Mouse (Mus musculus) liver, adult 2 months (tissue): ENCODE measurements around the gene Ppp1r10. TPM values are rescaled to one million over a fixed set of nuclear protein-coding genes. Genes with fewer than 3 reads are reported as not detected.

Experiments
- DNase-seq: peaks from one replicate; pipeline ENCODE4 v3.0.0-alpha.2; 2011; ENCODE audit warnings: low read depth, low spot score; ENCODE audit errors: extremely low read depth
- H3K27ac ChIP-seq: fragments of 200-500 bp; replicated peaks from 2 replicates; pipeline ENCODE4 v1.5.1; 2012; ENCODE audit warnings: low read depth, mild to moderate bottlenecking, control low read depth, inconsistent platforms, low read length; ENCODE audit not compliant: insufficient read depth
- H3K27me3 ChIP-seq: fragments of 200-500 bp; 2 replicates; pipeline ENCODE4 v1.6.1; 2012; ENCODE audit warnings: mild to moderate bottlenecking, moderate library complexity, low read length, inconsistent platforms; ENCODE audit not compliant: control insufficient read depth, insufficient read depth
- H3K36me3 ChIP-seq: fragments of 200-500 bp; 2 replicates; pipeline ENCODE4 v1.6.1; 2012; ENCODE audit warnings: low read length, inconsistent platforms; ENCODE audit not compliant: control insufficient read depth, insufficient read depth
- H3K4me1 ChIP-seq: fragments of 200-500 bp; 2 replicates; pipeline ENCODE4 v1.6.1; 2011; ENCODE audit warnings: low read length; ENCODE audit not compliant: control insufficient read depth, insufficient read depth
- H3K4me3 ChIP-seq: fragments of 200-500 bp; 2 replicates; pipeline ENCODE4 v1.5.1; 2011; ENCODE audit warnings: low read depth, mild to moderate bottlenecking, control low read depth, low read length, moderate library complexity; ENCODE audit not compliant: insufficient read depth
- H3K79me2 ChIP-seq: fragments of 200-500 bp; 2 replicates; pipeline ENCODE4 v1.6.1; 2012; ENCODE audit warnings: inconsistent platforms, mild to moderate bottlenecking, low read length, moderate library complexity; ENCODE audit not compliant: control insufficient read depth, insufficient read depth
- H3K9ac ChIP-seq: fragments of 200-500 bp; 2 replicates; pipeline ENCODE4 v1.6.1; 2012; ENCODE audit warnings: low read depth, mild to moderate bottlenecking, control low read depth, inconsistent platforms, low read length
- CTCF ChIP-seq: fragments of 200-500 bp; IDR thresholded peaks from 2 replicates; pipeline ENCODE4 v1.5.1; 2011; ENCODE audit warnings: low read depth, low read length, control low read depth
- POLR2A ChIP-seq: fragments of 200-500 bp; IDR thresholded peaks from 2 replicates; pipeline ENCODE4 v1.6.1; 2011; ENCODE audit warnings: low read length, control low read depth; ENCODE audit not compliant: insufficient read depth; ENCODE audit errors: extremely low read depth
- WGBS: fragments of 180-500 bp; shearing (Covaris S2); methylation state at CpG from one replicate; pipeline ENCODE4 v1.1.7; 2018; 5-methylcytosine and 5-hydroxymethylcytosine counted together
- polyA plus RNA-seq: library from polyadenylated mRNA; depleted of rRNA; stranded (reverse); fragments of >200 nt; gene quantifications from 2 replicates; pipeline ENCODE4 v1.2.3, GENCODE M21; 2012
- total RNA-seq: library from RNA; depleted of rRNA; stranded (reverse); fragments of >200 nt; gene quantifications from 2 replicates; pipeline ENCODE4 v1.2.3, GENCODE M21; 2014

Ppp1r10 gene
- total and polyA plus RNA-seq, 2 experiments: 14.7 to 30.0 TPM

- Histone ChIP-seq H3K9ac (peak overlapping the region; percentile 51), H3K79me2 (peaks cover 5% of the 10 kb centered on the region), H3K36me3 (peaks cover 18% of the 10 kb centered on the region), H3K4me3 (peak overlapping the region; percentile 52), H3K27me3 (no peaks in the 10 kb centered on the region), H3K27ac (peak overlapping the region; percentile 84), H3K4me1 (peaks cover 4% of the 10 kb centered on the region)
- TF ChIP-seq CTCF (no peak), POLR2A (no peak)
- DNase-seq: peak; percentile 97
- 9% methylated on average over 20 of the region's 20 CpGs for WGBS
Measured at GRCm38 (mm10) chr17:35909186-35909918, 6.9 kb upstream of the Ppp1r10 start.

GRCm38 (mm10) chr17:35909919-35910369 is 6.3 kb upstream of the Ppp1r10 start, which contains the start of gene Atat1:
Gene Atat1, minus strand, starts transcription at chr17:35910075.
- Histone ChIP-seq H3K36me3 (peaks cover 18% of the 10 kb centered on the region), H3K4me1 (peaks cover 4% of the 10 kb centered on the region), H3K4me3 (peak within 1 kb of the TSS; percentile 52), H3K27me3 (no peaks in the 10 kb centered on the region), H3K27ac (peak within 1 kb of the TSS; percentile 84), H3K79me2 (peaks cover 10% of the 10 kb centered on the region), H3K9ac (peak within 1 kb of the TSS; percentile 53)
- 3% methylated on average over 25 of the region's 25 CpGs for WGBS
- no peak for DNase-seq
- 0 out of 2 replicates have a peak, but pooled peaks have one; percentile 29 for TF ChIP-seq POLR2A
- TF ChIP-seq CTCF: no peak

DNA sequence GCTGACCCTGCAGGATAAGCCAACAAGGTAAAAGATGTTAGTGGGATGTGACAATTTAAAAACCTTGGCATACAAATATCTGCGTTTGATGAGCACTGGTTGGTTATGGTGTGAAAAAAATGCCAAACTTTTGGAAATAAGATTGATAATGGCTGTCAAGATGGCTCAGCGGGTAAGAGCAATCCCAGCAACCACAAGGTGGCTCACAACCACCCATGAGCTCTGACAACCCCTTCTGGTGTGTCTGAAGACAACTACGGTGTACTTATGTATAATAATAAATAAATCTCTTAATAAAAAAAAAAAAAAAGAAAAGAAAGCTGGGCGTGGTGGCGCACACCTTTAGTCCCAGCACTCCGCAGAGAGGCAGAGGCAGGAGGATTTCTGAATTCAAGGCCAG is 1.3 kb upstream of the Ppp1r10 start:
- Histone ChIP-seq H3K36me3 (peaks cover 21% of the 10 kb centered on the region), H3K4me1 (peaks cover 10% of the 10 kb centered on the region), H3K4me3 (no peak overlapping the region; the same call in 1 of the 2 replicates), H3K9ac (no peak overlapping the region), H3K27ac (peak overlapping the region; percentile 59; the same call in 1 of the 2 replicates), H3K79me2 (peaks cover 10% of the 10 kb centered on the region), H3K27me3 (no peaks in the 10 kb centered on the region)
- TF ChIP-seq CTCF (no peak), POLR2A (no peak)
- 77% methylated on average over 6 of the region's 6 CpGs for WGBS
- no peak for DNase-seq

DNA sequence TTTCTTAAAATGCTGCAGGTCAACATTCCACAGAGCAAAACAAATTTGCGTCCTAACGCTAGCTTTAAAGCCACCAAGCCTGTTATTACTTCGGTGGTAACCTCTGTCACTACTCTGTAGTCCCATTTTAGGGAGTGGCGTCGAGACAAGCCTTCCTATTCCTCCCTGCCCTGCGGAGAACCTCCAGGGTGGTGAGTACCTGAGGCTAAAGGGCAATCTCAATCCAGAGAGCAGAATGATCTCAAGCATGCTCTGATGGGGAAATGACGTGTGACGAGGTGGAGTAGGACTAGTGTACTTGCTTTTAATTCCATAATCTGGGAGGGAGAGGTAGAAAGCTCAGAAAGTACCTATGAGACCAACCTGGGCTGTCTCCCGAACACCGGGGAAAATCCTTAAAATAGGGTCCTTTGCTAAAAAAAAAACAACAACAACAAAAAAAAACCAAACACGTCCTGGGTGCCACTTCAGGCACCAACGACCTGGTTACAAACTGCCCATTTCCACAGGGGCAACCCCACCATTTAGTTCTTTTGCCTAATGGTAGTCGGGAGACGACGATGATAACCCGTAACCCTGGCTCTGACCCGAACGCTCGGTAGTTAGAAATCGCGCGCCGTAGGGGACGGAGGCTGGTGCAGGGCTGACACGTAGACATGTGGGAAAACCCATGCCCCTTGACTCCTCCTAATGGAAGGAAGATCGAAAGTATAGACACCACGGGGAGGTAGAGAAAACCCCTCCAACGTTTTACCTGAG is 517 bp upstream of the Ppp1r10 start:
- DNase-seq: peak; percentile 82
- TF ChIP-seq POLR2A (no peak), CTCF (no peak)
- H3K36me3 ChIP-seq: peaks cover 21% of the 10 kb centered on the region
- no peaks in the 10 kb centered on the region for H3K27me3 ChIP-seq
- peak overlapping the region; percentile 68 for H3K4me3 ChIP-seq
- WGBS: 0% methylated on average over 28 of the region's 28 CpGs
- peaks cover 10% of the 10 kb centered on the region; the same call in 1 of the 2 replicates for H3K4me1 ChIP-seq
- peaks cover 10% of the 10 kb centered on the region for H3K79me2 ChIP-seq
- H3K27ac ChIP-seq: peak overlapping the region; percentile 59
- peak overlapping the region; percentile 72 for H3K9ac ChIP-seq

DNA sequence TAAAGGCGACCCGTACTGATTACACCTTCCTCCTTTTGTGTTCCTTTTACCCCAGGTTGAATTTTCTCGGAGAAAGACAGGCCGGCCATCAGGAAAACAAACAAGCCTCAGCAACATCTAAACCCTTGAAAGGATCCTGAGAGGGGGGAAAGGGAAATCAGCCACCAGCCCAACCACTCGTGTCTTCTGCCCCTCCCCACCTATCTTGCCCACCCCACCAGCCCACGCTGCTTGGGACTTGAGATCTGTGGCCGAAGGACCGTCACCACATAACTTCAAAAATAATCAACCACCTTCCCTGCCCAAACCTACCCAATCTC is 869 bp downstream of the Ppp1r10 start:
- Histone ChIP-seq H3K79me2 (peaks cover 10% of the 10 kb centered on the region), H3K4me1 (peaks cover 10% of the 10 kb centered on the region; the same call in 1 of the 2 replicates), H3K4me3 (peak overlapping the region; percentile 95), H3K27me3 (no peaks in the 10 kb centered on the region), H3K9ac (peak overlapping the region; percentile 96), H3K36me3 (peaks cover 18% of the 10 kb centered on the region), H3K27ac (peak overlapping the region; percentile 98)
- no peak for DNase-seq
- no peak for TF ChIP-seq POLR2A
- no peak for TF ChIP-seq CTCF
- WGBS: 0% methylated on average over 8 of the region's 8 CpGs
